In the genomic region with DNA sequence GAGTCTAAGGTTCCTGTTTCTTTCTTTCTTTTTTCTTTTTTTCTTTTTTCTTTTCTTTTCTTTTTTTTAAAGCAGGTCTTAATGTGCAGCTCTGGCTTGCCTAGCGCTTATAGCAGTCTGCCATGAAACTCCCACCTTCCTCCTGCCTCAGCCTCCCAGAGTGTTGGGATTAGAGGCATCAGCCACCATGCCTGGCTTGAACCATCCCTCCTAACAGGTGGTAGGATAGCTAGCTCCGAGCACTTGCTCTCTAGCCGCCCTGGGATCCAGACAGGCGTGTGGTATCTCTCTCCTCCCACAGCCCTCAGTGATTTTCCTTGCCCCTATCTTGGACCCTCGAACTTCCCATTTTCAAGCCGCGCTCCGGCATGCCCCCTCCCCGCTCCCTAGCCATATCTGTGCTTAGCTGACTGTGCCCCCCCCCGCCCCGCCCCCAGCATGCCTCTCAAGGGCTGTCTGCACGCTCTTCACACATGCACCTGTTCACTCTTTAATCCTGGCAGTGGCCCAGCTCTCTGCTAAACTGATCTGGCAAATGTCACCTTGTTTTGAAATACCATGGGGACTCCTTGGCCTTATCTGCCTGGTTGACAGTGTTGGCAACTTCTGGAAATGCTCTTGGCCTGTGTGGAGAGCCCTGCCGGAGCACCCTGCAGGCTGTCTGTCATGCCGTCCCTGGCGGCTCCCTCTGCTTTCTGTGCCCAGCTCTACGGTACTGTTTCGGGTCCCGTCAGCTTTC, we compare ENCODE assay signal across 9 mouse cellular contexts. TPM values are rescaled to one million over a fixed set of nuclear protein-coding genes. Genes with fewer than 3 reads are reported as not detected.
DNase-seq lines count a peak whose midpoint lies in the region; ATAC-seq lines count a peak whose summit lies in the region.
"Had no signal": no experiment of that assay in that cellular context is flagged by ENCODE, and none has a peak within 500 bp of the region (broad histone marks: within the 10 kb centered on the region; RNA-seq: fewer than 3 reads in every experiment).

No protein-coding gene starts in this region.

- peak; percentile 38 for DNase-seq in kidney, adult 11 months
- DNase-seq in kidney, postnatal 14 days = no peak
- DNase-seq in cerebellum, postnatal 14 days = peak; percentile 90 to 94
- DNase-seq in spleen, adult 12 weeks (ENCODE audit: low spot score) = no peak
- DNase-seq in embryo, embryonic 10.5 days (ENCODE audit: low spot score) = no peak

- WGBS in heart, embryonic 14.5 days = 2% methylated on average over 18 of the region's 18 CpGs
- 13% methylated on average over 18 of the region's 18 CpGs for WGBS in liver, embryonic 16.5 days (ENCODE audit: insufficient replicate concordance)
- 23% methylated on average over 18 of the region's 18 CpGs for WGBS in neural tube, embryonic 15.5 days

- peak; percentile 87 for ATAC-seq in heart, embryonic 14.5 days (ENCODE audit: insufficient number of reproducible peaks, insufficient read depth, low FRiP score, low read depth)
- 0 out of 2 replicates have a peak, but pooled peaks have one; percentile 32 for ATAC-seq in liver, embryonic 16.5 days (ENCODE audit: low read depth)
- no peak for ATAC-seq in neural tube, embryonic 15.5 days (ENCODE audit: low FRiP score)

- H3K4me2 ChIP-seq in heart, embryonic 14.5 days (ENCODE audit: low read length) = peak overlapping the region; percentile 28
- no peak overlapping the region for H3K4me2 ChIP-seq in liver, embryonic 16.5 days (ENCODE audit: low read depth, low read length)
- peak overlapping the region; percentile 13 for H3K4me2 ChIP-seq in neural tube, embryonic 15.5 days
- H3K4me2 ChIP-seq: embryonic facial prominence, embryonic 13.5 days had no signal

- peak overlapping the region; percentile 7 to 19; a peak in 1 of 4 replicates for H3K27ac ChIP-seq in heart, embryonic 14.5 days (replicated peaks in 1 of 2; ENCODE audit: control insufficient read depth in 1 of 2, insufficient read depth in 1 of 2, low read depth in 2 of 2, low read length in 2 of 2)
- no peak overlapping the region for H3K27ac ChIP-seq in liver, embryonic 16.5 days (ENCODE audit: low read length)
- 0 out of 2 replicates have a peak overlapping the region, but pooled peaks have one; percentile 37 for H3K27ac ChIP-seq in neural tube, embryonic 15.5 days (replicated peaks)
- H3K27ac ChIP-seq: embryonic facial prominence, embryonic 13.5 days had no signal

- H3K9ac ChIP-seq in heart, embryonic 14.5 days (ENCODE audit: low read length) = no peak overlapping the region
- H3K9ac ChIP-seq in liver, embryonic 16.5 days (ENCODE audit: low read depth, low read length) = no peak overlapping the region
- no peak overlapping the region for H3K9ac ChIP-seq in neural tube, embryonic 15.5 days (replicated peaks)

- H3K9me3 ChIP-seq in heart, embryonic 14.5 days (ENCODE audit: control insufficient read depth, low read length) = no peaks in the 10 kb centered on the region
- no peaks in the 10 kb centered on the region for H3K9me3 ChIP-seq in liver, embryonic 16.5 days (replicated peaks; ENCODE audit: control insufficient read depth, low read length)
- no peaks in the 10 kb centered on the region for H3K9me3 ChIP-seq in neural tube, embryonic 15.5 days (replicated peaks)
- H3K9me3 ChIP-seq: embryonic facial prominence, embryonic 13.5 days had no signal

- H3K36me3 ChIP-seq in heart, embryonic 14.5 days (ENCODE audit: control insufficient read depth, insufficient read depth, low read length) = peaks cover 33% of the 10 kb centered on the region
- no peaks in the 10 kb centered on the region for H3K36me3 ChIP-seq in liver, embryonic 16.5 days (ENCODE audit: control insufficient read depth, insufficient read depth)
- peaks cover 10% of the 10 kb centered on the region; the same call in 1 of the 2 replicates for H3K36me3 ChIP-seq in neural tube, embryonic 15.5 days

- peaks cover 48% of the 10 kb centered on the region for H3K27me3 ChIP-seq in heart, embryonic 14.5 days (ENCODE audit: control insufficient read depth, insufficient read depth, low read length)
- peaks cover 14% of the 10 kb centered on the region for H3K27me3 ChIP-seq in liver, embryonic 16.5 days (ENCODE audit: control insufficient read depth, insufficient read depth, low read depth, low read length)
- no peaks in the 10 kb centered on the region for H3K27me3 ChIP-seq in neural tube, embryonic 15.5 days (replicated peaks)
- H3K27me3 ChIP-seq: embryonic facial prominence, embryonic 13.5 days had no signal

- H3K4me1 ChIP-seq in heart, embryonic 14.5 days (ENCODE audit: control insufficient read depth in 2 of 2, insufficient read depth in 2 of 2, low read length in 2 of 2) = peaks cover 21 to 25% of the 10 kb centered on the region in 2 experiments
- no peaks in the 10 kb centered on the region; the same call in 1 of the 2 replicates for H3K4me1 ChIP-seq in liver, embryonic 16.5 days (ENCODE audit: control insufficient read depth, low read depth, low read length)
- H3K4me1 ChIP-seq in neural tube, embryonic 15.5 days = peaks cover 23% of the 10 kb centered on the region

- H3K4me3 ChIP-seq in heart, embryonic 14.5 days (ENCODE audit: control insufficient read depth in 1 of 2, insufficient read depth in 1 of 2, low read depth in 1 of 2, low read length in 2 of 2) = no peak overlapping the region
- no peak overlapping the region for H3K4me3 ChIP-seq in liver, embryonic 16.5 days (ENCODE audit: low read depth, low read length)
- no peak overlapping the region for H3K4me3 ChIP-seq in neural tube, embryonic 15.5 days (replicated peaks)
- H3K4me3 ChIP-seq: embryonic facial prominence, embryonic 13.5 days had no signal

RNA-seq across cellular contexts. Expression of gene Dbn1, which starts 7.1 kb away (rescaled TPM):
- polyA plus RNA-seq in heart, embryonic 14.5 days (2014; fragmentation: Nextera tagmentation; extraction: Ambion mirVana) = 51.8 and 53.5 TPM in 2 replicates
- 6.1 and 7.7 TPM in 2 replicates for polyA plus RNA-seq in liver, embryonic 16.5 days (2015; fragmentation: Nextera tagmentation; extraction: Ambion mirVana)
- 389 and 450 TPM in 2 replicates for polyA plus RNA-seq in neural tube, embryonic 15.5 days (2015; fragmentation: Nextera tagmentation; extraction: Ambion mirVana)

RNA-seq across cellular contexts. Expression of gene Pdlim7, which starts 18.4 kb away (rescaled TPM):
- 329 and 370 TPM in 2 replicates for polyA plus RNA-seq in heart, embryonic 14.5 days (2014; fragmentation: Nextera tagmentation; extraction: Ambion mirVana)
- polyA plus RNA-seq in liver, embryonic 16.5 days (2015; fragmentation: Nextera tagmentation; extraction: Ambion mirVana) = 24.4 and 27.9 TPM in 2 replicates
- 169 and 176 TPM in 2 replicates for polyA plus RNA-seq in neural tube, embryonic 15.5 days (2015; fragmentation: Nextera tagmentation; extraction: Ambion mirVana)

RNA-seq across cellular contexts. Expression of gene Prr7, which starts 31.0 kb away (rescaled TPM):
- 0.24 and 0.30 TPM in 2 replicates for polyA plus RNA-seq in heart, embryonic 14.5 days (2014; fragmentation: Nextera tagmentation; extraction: Ambion mirVana)
- not detected in 2 replicates for polyA plus RNA-seq in liver, embryonic 16.5 days (2015; fragmentation: Nextera tagmentation; extraction: Ambion mirVana)
- 4.2 and 5.8 TPM in 2 replicates for polyA plus RNA-seq in neural tube, embryonic 15.5 days (2015; fragmentation: Nextera tagmentation; extraction: Ambion mirVana)

RNA-seq across cellular contexts. Expression of gene Dok3, which starts 34.0 kb away (rescaled TPM):
- 1.3 and 1.4 TPM in 2 replicates for polyA plus RNA-seq in heart, embryonic 14.5 days (2014; fragmentation: Nextera tagmentation; extraction: Ambion mirVana)
- 9.3 and 10.9 TPM in 2 replicates for polyA plus RNA-seq in liver, embryonic 16.5 days (2015; fragmentation: Nextera tagmentation; extraction: Ambion mirVana)
- 4.2 and 4.6 TPM in 2 replicates for polyA plus RNA-seq in neural tube, embryonic 15.5 days (2015; fragmentation: Nextera tagmentation; extraction: Ambion mirVana)

RNA-seq across cellular contexts. Expression of gene Ddx41, which starts 41.4 kb away (rescaled TPM):
- polyA plus RNA-seq in heart, embryonic 14.5 days (2014; fragmentation: Nextera tagmentation; extraction: Ambion mirVana) = 27.8 and 28.9 TPM in 2 replicates
- 20.9 and 22.0 TPM in 2 replicates for polyA plus RNA-seq in liver, embryonic 16.5 days (2015; fragmentation: Nextera tagmentation; extraction: Ambion mirVana)
- 48.8 and 53.1 TPM in 2 replicates for polyA plus RNA-seq in neural tube, embryonic 15.5 days (2015; fragmentation: Nextera tagmentation; extraction: Ambion mirVana)

Comparison
In these comparisons a context has a peak if more than half of its experiments do, and no peak if none do; other contexts are left out.
1. DNase-seq: peak in kidney, adult 11 months (single experiment) and cerebellum, postnatal 14 days (2 of 2); none in kidney, postnatal 14 days (single experiment), spleen, adult 12 weeks (single experiment) and embryo, embryonic 10.5 days (single experiment).